Mouse (Mus musculus) CH12.LX (cell line): ENCODE results near the gene Atp2c2.

Experiments
- BHLHE40 ChIP-seq: IDR thresholded peaks from 2 replicates; pipeline ENCODE4 v1.6.1; 2011; ENCODE audit warnings: mild to moderate bottlenecking, low read depth, low read length, improper control_type of control experiment
- CHD1 ChIP-seq: IDR thresholded peaks from 2 replicates; pipeline ENCODE4 v1.6.1; 2012; ENCODE audit warnings: low read depth, low read length, improper control_type of control experiment, inconsistent platforms
- CHD2 ChIP-seq: IDR thresholded peaks from 2 replicates; pipeline ENCODE4 v1.6.1; 2011; ENCODE audit warnings: low read length, improper control_type of control experiment
- CTCF ChIP-seq, 2 experiments: IDR thresholded peaks in 1 of 2; conservative IDR thresholded peaks in 1 of 2; 2 replicates each; pipeline ENCODE4 v1.5.1; 2011 to 2012; ENCODE audit warnings: low read depth in 2 of 2, low read length in 2 of 2, improper control_type of control experiment in 1 of 2, inconsistent platforms in 1 of 2, mild to moderate bottlenecking in 1 of 2, moderate library complexity in 1 of 2
- E2F4 ChIP-seq: IDR thresholded peaks from 2 replicates; pipeline ENCODE4 v1.6.1; 2011; ENCODE audit warnings: low read depth, low read length, improper control_type of control experiment; ENCODE audit not compliant: insufficient replicate concordance
- EP300 ChIP-seq: IDR thresholded peaks from 2 replicates; pipeline ENCODE4 v1.6.1; 2011; ENCODE audit warnings: low read length, improper control_type of control experiment
- ETS1 ChIP-seq: conservative IDR thresholded peaks from 2 replicates; pipeline ENCODE4 v1.6.1; 2012; ENCODE audit warnings: low read depth, mild to moderate bottlenecking, inconsistent platforms, low read length, improper control_type of control experiment, moderate library complexity
- KAT2A ChIP-seq: IDR thresholded peaks from 2 replicates; pipeline ENCODE4 v1.6.1; 2012; ENCODE audit warnings: low read length, improper control_type of control experiment, inconsistent platforms; ENCODE audit not compliant: insufficient replicate concordance
- MAFK ChIP-seq: IDR thresholded peaks from 2 replicates; pipeline ENCODE4 v1.6.1; 2011; ENCODE audit warnings: low read length, improper control_type of control experiment; ENCODE audit not compliant: insufficient replicate concordance
- NELFE ChIP-seq: IDR thresholded peaks from 2 replicates; pipeline ENCODE4 v1.6.1; 2011; ENCODE audit warnings: low read depth, low read length, improper control_type of control experiment
- POLR2A ChIP-seq: IDR thresholded peaks from 2 replicates; pipeline ENCODE4 v1.6.1; 2011; ENCODE audit warnings: low read depth, mild to moderate bottlenecking, improper control_type of control experiment, low read length
- RCOR1 ChIP-seq: conservative IDR thresholded peaks from 2 replicates; pipeline ENCODE4 v1.6.1; 2012; ENCODE audit warnings: low read depth, mild to moderate bottlenecking, inconsistent platforms, low read length, improper control_type of control experiment
- TBP ChIP-seq: conservative IDR thresholded peaks from 2 replicates; pipeline ENCODE4 v1.6.1; 2011; ENCODE audit warnings: low read depth, low read length, improper control_type of control experiment
- USF1 ChIP-seq: IDR thresholded peaks from 2 replicates; pipeline ENCODE4 v1.6.1; 2014; ENCODE audit warnings: low read depth, mild to moderate bottlenecking, inconsistent platforms, low read length, improper control_type of control experiment

GRCm38 (mm10) chr8:119678138-119678843 lies 21.5 kb upstream of the Atp2c2 start:
- TF ChIP-seq EP300, result no peak
- TF ChIP-seq POLR2A, result no peak
- TF ChIP-seq USF1, result no peak
- TF ChIP-seq TBP, result no peak
- TF ChIP-seq NELFE, result no peak
- no peak for TF ChIP-seq MAFK
- TF ChIP-seq CHD1, result no peak
- peak; percentile 55 to 58 for TF ChIP-seq CTCF (conservative IDR thresholded peaks at IDR 0.05 in 1 of 2, IDR thresholded peaks at IDR 0.05 in 1 of 2; ENCODE audit: low read depth in 2 of 2, low read length in 2 of 2)
- TF ChIP-seq CHD2, result no peak
- TF ChIP-seq KAT2A, result no peak
- no peak for TF ChIP-seq ETS1
- no peak for TF ChIP-seq BHLHE40
- TF ChIP-seq RCOR1, result no peak
- no peak for TF ChIP-seq E2F4
